Mouse (Mus musculus) regulatory T cell (primary cell): ENCODE measurements around the gene Gm44973.

Experiments
- in situ Hi-C: fragments of 300-600 bp; cut with MboI, MseI; formaldehyde crosslinking; loops from one replicate; pipeline ENCODE4 v1.15.1; 2025; ENCODE audit warnings: high pct_unique_total_duplicates

The Gm44973 gene

DNA sequence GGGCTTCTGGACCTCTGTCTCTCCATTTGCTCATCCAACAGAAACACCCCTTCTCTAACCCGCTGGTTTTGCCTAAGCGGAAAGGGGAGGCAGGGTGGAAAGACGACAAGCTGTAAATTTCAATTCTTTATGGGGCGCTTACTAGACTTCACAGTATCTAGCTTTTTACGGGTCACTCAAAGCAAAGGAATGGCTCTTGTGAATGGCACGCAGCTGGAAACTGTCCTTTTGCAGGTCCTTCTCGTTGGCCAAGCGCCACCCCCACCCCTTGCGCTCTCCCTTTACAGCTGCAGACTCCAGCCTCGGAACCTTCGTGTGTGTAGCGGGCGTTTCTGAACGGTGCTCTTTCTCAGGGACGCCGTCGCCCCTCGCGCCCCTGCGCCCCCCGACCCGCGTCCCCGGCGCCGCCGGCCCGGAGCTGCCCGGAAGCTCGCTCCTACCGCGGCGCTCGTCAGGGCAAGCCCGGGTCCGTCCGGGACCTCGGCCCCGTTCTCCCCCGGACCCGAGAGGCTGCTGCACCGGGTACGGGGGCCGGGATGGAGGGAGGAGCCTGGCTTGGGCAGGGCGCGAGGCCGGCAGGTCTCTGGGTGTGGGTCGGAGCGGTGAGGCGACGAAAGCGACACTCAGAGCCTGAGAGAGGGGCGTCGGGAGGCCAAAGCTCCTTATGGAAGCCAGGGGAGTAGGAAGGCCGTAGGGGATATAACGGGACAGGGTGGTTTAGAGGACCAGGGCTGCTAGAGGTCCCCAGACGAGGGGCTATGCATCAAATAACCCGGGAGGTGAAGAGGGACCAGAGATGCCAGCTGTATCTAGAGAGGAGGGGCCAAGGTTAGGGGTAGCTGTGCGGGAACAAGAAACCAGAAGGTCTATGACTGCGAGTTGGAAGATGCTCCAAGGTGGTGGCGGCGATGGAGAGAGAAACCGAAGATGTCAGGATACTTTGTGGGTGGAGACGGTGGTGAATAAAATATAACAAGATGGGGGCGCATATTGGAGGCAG, 36.2 kb downstream of the Gm44973 start, which contains the start of gene Zfp580:
Gene Zfp580 (plus strand): TSS at position 346 of the 1,000 bp plus-strand sequence.
- in situ Hi-C loops = loop anchor here (5.0 to 25.0 kb wide), 2 partner anchors 109 to 914 kb away; partner anchors contain the start of gene Leng8

DNA sequence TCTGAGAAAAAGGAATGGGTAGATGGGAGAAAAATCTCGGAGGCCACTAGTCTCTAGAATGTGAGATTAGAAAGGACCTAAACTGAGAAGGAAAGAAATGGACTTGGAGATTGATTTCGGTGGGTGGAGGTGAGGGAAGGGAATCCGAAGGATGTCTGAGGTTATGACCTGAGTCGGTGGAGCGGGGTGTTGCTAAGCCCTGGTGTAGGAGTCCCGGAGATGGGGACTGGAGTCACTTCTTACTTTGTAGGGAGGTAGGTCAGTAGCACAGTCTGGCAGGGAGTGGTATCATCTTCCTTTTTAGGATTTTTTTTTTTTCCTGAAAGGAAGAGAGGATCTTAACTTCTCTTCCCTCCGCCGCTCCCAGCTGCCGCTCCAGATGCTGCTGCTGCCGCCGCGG, 37.1 kb downstream of the Gm44973 start:
- in situ Hi-C loops = loop anchor here (5.0 to 25.0 kb wide), 2 partner anchors 110 to 915 kb away; partner anchors contain the start of gene Leng8

- in situ Hi-C loops = loop anchor here (5.0 to 25.0 kb wide), 2 partner anchors 111 to 916 kb away; partner anchors contain the start of gene Leng8
Measured at GRCm38 (mm10) chr7:5052931-5053343, 37.6 kb downstream of the Gm44973 start.

DNA sequence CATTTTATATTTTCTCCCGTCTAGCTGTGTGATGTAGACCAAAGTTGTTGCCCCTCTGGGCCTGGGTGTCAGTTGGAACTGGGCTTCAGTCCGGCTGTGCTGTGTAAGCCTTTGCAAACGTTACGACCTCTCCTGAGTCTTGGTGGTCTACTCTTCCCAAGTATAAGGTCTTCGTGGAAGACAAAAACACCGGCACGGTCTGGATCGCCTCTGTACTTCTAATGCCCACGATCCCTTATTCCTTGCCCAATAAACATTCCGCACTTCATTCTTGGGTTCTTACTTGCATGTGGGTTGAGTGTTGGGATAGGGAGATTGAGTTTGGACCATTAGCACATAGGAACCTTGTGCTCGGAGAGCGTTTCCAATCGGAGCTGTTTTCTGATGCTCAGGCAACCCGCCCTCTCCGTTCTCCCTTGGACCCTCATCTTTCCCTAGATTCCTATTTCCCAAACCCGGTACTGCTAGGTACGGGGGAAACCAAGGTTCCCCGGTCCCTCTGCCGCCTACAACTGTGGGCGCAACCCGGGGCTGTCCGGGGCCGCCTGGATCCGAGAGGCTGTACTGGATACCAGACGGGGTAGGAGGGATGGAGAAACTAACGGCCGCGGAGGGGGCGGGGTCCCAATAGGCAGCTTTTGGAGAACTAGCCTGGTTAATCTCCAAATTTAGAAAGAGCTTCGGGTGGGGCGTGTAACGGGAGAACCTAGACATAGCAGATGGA, 38.3 kb downstream of the Gm44973 start:
- in situ Hi-C loops = loop anchor here (5.0 to 25.0 kb wide), 2 partner anchors 111 to 916 kb away; partner anchors contain the start of gene Leng8

GRCm38 (mm10) chr7:5056651-5057263, 41.5 kb downstream of the Gm44973 start:
- in situ Hi-C loops = loop anchor here (5.0 to 25.0 kb wide), 2 partner anchors 34 to 919 kb away; partner anchors contain the start of genes Ccdc106, Leng8 and Zfp865

GRCm38 (mm10) chr7:5057381-5057780, 42.1 kb downstream of the Gm44973 start:
- in situ Hi-C loops = loop anchor here (5.0 to 25.0 kb wide), 2 partner anchors 35 to 920 kb away; partner anchors contain the start of genes Ccdc106, Leng8 and Zfp865

- in situ Hi-C loops = loop anchor here (5.0 to 25.0 kb wide), 2 partner anchors 36 to 921 kb away; partner anchors contain the start of genes Ccdc106, Leng8 and Zfp865
Measured at GRCm38 (mm10) chr7:5057804-5058203, 42.5 kb downstream of the Gm44973 start.

DNA sequence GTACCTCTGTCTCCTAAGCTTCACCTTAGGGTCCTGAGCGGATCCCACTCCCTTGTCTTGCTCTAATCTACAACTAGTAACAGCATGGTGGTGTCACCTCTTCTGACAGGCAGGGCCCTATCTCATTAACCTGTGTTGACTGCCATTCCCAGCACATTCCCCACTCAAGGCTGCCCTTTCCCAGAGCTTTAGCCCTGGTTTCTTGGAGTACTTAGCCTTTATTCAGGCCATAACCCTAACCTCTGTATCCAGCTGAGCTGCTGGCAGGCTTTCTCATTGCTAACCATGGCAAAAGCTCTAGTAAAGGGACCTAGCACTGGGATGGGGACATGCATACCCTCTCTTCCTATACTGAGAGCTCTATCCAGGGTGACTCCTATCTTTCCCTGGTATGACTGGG, 43.3 kb downstream of the Gm44973 start:
- in situ Hi-C loops = loop anchor here (5.0 to 25.0 kb wide), 2 partner anchors 36 to 921 kb away; partner anchors contain the start of genes Ccdc106, Leng8 and Zfp865

- in situ Hi-C loops = loop anchor here (5.0 to 25.0 kb wide), 2 partner anchors 37 to 922 kb away; partner anchors contain the start of genes Ccdc106, Leng8 and Zfp865
Measured at GRCm38 (mm10) chr7:5059421-5059820, 44.1 kb downstream of the Gm44973 start.

- in situ Hi-C loops = loop anchor here (25.0 kb wide), 1 partner anchor 923 kb away; the partner anchor contains the start of gene Leng8
Measured at GRCm38 (mm10) chr7:5060239-5060731, 45.0 kb downstream of the Gm44973 start.

GRCm38 (mm10) chr7:5060944-5061773, 45.9 kb downstream of the Gm44973 start:
- in situ Hi-C loops = loop anchor here (25.0 kb wide), 1 partner anchor 924 kb away; the partner anchor contains the start of gene Leng8

DNA sequence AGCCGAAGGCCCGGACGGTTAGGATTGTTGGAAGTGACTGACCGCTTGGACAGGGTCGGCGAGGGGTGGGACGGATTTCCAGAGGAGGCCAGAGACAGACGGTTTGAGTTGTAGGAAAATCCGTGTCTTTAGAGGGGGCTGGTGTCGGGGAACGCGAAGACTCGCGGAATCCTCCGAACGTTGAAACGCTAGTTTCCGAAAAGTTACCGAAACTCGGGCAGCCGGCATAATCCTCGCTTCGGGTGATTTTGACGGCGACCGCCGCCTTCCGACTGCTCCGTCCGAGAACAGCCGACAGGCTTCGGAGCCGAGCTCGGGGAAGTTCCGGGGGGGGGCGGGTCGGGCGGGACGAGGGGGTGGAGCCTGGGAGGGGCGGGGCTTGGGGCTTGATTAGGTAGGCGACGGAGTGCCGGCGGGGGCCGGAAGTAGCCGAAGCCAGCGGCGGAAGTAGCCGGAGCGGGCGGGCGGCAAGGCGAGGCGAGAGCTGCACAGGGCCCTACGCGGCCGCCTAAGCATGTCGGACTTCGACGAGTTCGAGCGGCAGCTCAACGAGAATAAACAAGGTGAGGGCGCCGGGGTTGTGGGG, 46.6 kb downstream of the Gm44973 start, which contains the start of gene U2af2:
Gene U2af2 (plus strand): TSS at position 370 of the 586 bp plus-strand sequence.
- in situ Hi-C loops = loop anchor here (25.0 kb wide), 1 partner anchor 925 kb away; the partner anchor contains the start of gene Leng8

DNA sequence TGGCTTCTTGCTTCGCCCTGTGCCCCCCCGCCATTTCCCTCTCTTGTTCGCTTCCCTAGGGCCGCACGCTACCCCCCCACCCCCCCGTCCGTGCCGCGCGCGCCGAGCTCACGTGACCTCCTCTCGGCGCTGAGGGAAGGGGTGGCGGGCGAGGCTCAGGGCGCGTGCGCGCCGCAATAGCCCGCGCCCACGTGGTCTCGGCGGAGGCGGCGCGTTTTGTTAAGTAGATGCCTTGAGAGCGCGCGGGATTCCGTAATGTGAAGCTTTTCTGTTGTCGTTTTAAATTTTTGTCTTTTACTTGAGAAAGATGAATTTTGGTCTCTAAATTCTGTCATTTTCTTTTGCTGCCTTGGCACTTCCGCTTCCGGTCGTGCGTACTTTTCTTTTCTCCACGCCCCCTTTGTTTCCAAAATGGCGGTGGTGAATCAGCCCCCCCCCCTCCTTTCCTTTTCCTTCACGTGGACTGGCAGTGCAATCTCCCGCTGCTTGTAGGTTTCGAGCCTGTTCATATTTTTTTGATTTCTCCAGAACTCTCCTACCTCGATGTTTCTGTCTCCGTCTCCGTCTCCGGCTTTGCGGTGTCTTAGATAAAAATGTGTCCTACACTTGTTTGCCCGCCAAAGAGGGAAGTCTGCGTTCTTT, 47.2 kb downstream of the Gm44973 start:
- in situ Hi-C loops = loop anchor here (25.0 kb wide), 1 partner anchor 925 kb away; the partner anchor contains the start of gene Leng8

DNA sequence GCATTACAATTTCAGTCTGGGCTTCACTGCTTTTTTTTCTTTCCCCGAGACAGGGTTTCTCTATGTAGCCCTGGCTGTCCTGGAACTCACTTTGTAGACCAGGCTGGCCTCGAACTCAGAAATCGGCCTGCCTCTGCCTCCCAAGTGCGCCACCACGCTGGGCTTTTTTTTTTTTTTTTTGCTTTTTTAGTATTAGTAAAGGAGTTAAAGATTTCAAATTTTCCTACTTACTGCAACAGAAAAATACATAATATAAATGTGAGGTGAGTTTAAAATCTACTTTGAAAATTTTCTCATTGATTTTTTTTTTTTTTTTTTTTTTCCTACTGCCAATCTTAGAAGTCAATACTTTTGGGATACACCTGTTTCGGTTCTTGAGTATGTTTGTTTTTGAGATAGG, 49.6 kb downstream of the Gm44973 start:
- in situ Hi-C loops = loop anchor here (25.0 kb wide), 1 partner anchor 928 kb away; the partner anchor contains the start of gene Leng8

DNA sequence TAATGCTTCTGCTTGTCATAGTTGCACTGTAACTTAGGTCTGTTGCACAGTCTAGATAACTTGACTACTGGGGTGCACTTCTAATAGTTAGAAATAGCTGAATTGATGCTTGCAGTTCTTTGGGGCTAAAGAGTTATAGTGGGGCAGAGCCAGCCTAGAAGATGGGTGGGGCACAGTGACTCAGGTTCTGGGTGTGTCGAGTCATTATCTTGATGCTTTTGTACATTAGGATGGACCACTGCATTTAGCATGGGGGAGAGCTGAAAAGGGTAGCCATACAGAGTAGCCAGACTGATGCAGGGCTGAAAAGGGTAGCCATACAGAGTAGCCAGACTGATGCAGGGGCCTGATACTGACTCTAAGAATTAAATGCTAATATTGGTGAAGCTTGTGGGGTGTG, 58.3 kb downstream of the Gm44973 start:
- in situ Hi-C loops = loop anchor here (25.0 kb wide), 1 partner anchor 936 kb away; the partner anchor contains the start of gene Leng8

DNA sequence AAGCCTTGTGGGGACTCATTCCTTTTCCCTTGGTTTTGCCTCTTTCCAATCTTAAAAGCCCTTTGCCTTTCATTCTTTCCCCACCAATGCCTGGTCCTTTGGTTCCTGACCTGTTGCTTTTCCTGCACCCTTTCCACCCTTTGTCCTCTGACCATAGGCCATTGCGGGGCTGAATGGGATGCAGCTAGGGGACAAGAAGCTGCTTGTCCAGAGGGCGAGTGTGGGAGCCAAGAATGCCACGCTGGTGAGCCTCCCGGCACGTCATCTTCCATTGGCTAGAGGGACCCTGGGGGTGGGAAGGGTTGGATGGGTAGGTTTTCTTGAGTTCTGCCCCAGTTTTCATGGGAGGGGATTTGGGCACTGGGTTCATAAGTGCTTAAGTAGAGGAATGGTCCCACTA, 59.7 kb downstream of the Gm44973 start:
- in situ Hi-C loops = loop anchor here (25.0 kb wide), 1 partner anchor 938 kb away; the partner anchor contains the start of gene Leng8

- in situ Hi-C loops = no loop called here
Measured at GRCm38 (mm10) chr7:5076931-5077330, 61.6 kb downstream of the Gm44973 start.

DNA sequence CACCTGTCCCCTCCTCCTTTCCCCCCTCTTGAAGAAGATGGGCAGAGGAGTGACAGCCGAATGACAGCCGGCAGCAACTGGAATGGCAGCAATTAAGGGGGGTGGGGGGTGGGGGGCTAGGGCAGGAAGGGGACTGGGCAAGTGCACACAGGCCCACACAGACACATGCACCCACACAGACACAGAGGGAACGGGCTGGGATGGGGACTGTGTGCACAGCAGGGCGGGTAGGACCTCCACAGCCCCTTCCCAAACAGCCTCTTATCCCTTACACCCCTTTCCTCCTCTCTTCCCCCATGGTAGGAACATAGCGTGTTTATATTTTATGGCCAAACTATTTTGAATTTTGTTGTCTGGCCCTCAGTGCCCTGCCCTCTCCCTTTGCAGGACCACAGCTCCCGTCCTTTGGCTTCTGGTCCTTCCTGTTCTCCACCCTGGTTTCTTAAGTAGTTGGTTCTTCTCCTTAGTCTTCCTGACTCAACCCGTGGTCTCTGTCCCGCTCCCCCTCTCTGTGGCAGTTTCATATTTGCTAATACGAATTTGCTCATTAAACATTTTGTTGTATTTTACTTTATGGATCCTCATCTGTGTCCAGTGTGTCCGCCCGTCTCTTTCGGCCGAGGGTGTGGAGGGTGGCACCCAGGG, 64.2 kb downstream of the Gm44973 start:
- in situ Hi-C loops = loop anchor here (10.0 kb wide), 1 partner anchor 1105 kb away; no protein-coding TSS in a partner anchor
